Mouse (Mus musculus) thymus, postnatal 25 days (tissue): ENCODE measurements around the gene Atad3a.
"Not testable (repeated sequence)": the region's sequence is repeated elsewhere in the genome, so short reads cannot be mapped to it uniquely, and the experiment has no call there.

Experiments used
- DNase-seq: peaks from one replicate; pipeline ENCODE4 v3.0.0; 2022

Gene Atad3a

DNA sequence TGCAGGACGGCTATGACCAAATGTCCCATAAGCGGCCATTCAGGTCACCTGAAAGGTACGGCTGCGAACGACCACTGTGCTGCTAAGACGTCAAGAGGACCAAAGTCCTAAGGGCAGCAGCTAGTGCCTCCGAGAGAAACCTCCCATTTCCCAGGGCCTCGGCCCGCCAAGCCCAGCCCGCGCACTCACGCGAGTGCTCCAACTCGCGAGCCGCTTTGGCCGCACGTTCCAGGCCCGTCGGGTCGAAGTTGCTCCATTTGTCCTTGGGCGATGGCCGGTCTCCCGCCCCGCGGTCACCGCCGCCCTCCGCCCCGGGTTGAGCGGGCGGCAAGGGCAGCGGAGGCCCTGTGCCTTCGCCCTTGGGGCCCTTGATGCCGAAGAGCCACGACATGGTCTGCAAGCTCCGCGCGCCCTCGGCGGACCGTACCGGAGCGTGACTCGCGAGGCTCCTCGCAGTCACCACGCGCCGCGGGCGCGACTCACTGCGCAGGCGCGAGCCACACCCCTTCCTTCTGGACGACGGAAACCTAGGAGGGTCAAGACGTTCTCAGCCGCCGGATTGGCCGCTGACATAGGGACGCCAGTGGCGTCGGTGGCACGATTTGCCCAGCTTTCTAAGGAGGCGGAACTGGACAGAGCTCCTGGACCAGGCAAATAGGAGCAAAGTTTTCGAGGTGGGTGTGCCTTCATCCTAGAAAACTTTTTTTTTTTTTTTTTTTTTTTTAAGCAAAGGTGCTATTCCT, at the start of gene Atad3a:
Atad3a (minus strand) TSS at position 481 of the 743 bp plus-strand sequence.
- peak; percentile 95 for DNase-seq

DNA sequence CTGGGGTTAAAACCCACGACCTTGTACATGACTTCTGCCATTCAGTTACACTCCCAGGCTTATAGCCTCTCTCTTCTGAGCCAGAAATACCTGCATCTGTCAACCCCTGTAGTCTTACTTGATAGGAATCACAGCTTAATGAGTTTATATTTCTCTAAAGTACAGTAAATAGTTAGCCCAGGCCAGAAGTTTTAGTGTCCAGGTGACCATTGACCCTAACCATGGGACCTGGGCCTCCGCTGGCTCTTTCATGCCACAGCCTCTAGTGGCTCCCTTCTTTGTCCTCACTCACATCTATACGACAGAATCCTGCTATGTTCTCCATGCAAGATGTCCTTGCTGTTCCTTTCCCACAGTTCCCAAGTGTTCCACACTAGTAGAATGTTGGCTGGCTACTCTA, 46.9 kb upstream of the Atad3a start:
- no peak for DNase-seq

DNA sequence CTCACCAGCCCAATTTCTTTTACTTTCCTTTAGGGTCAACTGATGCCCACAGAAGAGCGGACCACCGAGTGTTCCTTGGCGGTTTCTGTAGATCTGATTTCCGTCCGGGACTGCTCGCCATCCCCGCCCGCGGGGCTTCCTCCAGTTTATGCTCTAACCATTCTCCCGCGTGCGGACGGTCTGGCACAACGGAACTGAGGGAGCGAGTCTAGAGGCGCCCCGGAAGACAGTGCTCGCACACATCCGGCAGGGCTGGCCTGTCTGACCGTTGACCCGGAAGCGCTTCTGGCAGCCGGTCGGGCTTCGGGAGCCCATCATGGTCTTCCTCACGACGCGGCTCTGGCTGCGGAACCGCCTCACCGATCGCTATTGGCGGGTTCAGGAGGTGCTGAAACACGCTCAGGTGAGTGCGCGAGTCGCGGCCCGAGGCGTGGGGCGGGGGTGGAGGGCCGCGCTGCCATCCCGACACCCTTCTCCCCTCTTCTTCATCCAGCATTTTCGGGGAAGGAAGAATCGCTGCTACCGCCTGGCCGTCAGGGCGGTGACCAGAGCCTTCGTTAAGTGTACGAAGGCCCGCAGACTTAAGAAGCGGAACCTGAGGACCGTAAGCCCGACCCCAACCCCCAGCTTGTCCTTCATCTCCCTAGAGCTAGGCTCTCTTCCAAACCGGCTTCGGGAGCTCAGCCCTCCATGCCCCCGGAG, 42.6 kb upstream of the Atad3a start:
- DNase-seq: peak; percentile 97

DNA sequence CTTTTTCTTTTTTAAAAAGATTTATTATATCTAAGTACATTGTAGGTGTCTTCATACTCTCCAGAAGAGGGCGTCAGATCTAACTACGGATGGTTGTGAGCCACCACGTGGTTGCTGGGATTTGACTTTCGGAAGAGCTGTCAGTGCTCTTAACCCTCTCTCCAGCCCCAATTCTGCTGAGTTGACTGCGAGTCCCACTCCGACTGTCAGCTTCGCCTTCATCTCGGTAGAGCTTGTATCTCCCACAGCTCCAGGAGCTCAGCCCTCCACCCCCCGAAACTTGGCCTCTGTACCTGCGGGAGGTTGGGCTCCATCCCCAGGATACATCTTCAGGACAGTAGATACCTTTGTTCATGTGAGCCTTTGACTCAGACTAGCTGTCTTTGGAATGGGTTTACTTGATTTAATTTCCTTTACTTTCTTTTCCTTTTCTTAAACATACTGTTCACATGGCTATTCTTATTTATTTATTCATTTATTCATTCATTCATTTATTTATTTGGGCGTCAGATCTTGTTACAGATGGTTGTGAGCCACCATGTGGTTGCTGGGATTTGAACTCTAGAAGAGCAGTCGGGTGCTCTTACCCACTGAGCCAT, 41.9 kb upstream of the Atad3a start, which contains the start of gene Mrpl20:
Mrpl20 (plus strand) TSS at position 138 of the 599 bp plus-strand sequence.
- DNase-seq: peak; percentile 15

DNA sequence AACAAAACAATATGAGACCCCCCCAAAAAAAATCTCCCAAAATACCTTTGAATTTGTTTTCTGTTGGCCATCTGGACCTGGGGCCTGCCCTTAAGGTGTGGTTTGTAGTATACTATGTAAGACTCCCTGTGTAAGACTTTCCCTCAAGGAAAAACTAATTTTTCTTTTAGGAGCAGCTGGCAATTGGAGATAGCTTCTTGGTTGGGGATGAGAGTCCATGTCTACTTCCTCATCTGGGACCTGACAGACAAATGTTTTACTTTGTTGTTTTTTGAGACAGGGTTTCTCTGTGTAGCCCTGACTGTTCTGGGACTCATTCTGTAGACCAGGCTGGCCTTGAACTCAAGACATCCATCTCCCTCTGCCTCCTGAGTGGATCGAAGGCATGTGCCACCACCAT, 41.2 kb upstream of the Atad3a start:
- DNase-seq: no peak

DNA sequence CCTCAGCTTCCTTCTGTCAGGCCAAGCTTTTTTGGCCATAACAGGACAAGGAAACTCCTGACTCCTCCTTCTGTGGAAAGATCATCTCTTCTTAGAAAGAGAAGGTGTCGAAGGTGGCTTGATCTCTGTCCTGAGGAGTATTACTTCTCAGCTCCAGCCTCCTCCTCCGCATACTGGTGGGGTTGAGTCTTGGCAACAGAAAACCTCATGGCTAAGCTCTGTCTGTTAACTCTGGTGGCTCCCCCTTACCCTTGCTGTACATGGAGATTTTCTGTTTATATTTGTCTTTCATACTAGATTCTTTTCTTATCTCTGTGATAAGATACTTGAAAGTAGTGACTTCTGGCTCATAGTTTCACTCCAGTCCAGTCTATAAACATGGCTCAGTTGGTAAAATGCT, 32.8 kb upstream of the Atad3a start:
- DNase-seq: no peak

DNA sequence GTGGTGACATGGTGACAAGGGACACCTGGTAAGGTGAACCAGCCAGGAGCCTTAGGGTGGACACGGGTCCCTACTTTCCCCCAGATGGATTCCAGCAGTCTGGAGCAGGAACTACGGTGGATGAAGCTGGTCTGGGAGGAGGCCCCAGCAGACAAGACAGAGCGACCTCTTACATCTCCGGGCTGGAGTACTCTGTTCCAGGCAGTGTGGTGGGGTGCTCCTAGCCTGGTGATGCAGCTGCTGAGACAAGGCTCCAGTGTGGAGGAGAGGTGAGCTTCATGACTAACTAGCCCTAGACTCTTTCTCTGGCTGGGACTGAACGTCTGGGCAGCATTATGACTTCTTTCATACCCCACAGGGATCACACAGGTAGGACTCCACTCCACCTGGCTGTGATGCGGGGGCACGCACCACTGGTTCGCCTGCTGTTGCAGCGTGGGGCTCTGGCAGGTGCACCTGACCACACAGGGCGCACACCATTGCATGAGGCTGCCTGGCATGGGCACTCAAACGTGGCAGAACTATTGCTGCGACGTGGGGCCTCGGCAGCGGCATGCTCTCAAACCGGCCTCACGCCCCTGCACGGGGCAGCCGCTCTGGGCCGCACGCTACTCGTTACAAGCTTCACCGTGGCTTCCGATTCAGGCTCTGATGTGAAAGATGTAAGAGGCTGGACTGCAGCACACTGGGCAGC, 30.5 kb upstream of the Atad3a start:
- no peak for DNase-seq

DNA sequence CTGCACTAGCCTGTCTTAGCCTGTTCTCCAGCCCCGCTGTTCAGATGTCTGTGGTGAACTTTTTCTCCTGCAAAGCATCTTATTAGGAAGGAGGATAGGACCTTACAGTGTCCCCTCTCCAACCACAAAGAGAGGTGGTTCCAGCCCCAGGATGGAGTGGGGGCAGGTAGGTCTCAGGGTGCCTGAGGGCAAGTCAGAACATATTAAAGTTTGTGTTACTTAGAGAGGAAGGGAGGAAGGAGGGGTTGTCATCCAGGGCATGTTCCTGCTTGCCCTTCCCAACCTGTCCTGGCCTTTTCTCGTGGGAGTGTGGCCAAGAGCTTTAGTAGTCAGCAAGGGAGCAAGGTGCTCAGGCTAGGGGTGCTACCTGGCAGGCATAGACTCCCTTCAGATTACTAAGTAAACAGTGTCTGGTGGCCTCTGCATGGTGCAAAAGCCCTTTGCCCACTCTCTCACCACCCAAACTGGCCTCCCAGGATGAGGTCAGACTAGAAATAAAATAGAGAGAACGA, 29.8 kb upstream of the Atad3a start:
- DNase-seq: no peak

DNA sequence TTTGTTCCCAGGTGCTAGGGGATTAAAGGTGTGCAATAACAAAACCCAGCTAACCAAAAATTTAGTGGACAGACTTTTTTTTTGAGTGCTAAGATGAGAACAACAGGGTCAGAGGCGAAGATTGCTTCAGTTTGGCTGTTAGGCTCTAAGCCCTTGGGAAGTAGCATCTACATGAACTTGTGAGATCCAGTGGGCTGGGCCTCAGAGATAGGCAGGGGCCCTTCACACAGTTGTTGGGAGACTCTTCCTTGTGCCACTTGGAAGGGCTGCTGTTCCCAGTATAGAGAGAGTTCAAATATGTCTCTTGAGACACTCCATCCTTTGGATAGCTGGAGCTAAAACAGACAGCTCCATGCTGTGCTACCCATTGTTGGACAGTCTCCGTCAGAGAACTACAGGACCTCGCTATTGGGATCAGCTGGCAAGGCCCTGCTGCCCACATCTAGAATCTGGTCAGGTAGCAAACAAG, 29.2 kb upstream of the Atad3a start, which contains the start of gene Ankrd65:
Ankrd65 (plus strand) TSS at position 419 of the 469 bp plus-strand sequence.
- DNase-seq: no peak

DNA sequence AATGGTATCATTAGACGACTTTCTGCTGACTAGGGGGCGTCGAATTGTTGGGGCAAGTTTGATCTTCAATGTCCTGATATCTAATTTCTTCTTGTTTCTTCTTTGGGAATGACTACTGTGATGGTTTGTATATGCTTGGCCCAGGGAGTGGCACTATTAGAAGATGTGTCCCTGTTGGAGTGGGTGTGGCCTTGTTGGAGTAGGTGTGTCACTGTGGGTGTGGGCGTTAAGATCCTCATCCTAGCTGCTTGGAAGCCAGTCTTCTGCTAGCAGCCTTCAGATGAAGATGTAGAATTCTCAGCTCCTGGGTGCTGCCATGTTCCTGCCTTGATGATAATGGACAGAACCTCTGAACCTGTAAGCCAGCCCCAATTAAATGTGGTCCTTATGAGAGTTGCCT, 27.9 kb upstream of the Atad3a start:
- not testable (repeated sequence) for DNase-seq

DNA sequence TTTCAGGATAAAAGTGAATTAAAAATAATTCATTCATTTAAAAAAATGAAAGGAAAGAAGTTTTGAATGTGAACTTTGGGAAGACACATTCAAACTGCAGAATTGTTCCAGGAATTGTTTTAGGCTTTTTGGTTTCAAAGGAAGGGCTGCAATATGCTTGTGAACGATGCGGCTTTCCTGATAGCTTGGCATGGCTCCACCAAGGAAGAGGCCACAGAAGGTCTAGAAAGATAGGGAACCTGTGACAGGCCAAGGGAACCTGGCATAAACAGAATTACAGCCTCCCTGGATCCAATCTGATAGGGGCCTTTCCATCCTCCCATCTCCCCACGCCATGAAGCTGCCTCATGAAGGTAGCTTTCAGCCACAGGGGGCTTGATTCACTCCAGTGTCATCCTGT, 27.4 kb upstream of the Atad3a start:
- no peak for DNase-seq

DNA sequence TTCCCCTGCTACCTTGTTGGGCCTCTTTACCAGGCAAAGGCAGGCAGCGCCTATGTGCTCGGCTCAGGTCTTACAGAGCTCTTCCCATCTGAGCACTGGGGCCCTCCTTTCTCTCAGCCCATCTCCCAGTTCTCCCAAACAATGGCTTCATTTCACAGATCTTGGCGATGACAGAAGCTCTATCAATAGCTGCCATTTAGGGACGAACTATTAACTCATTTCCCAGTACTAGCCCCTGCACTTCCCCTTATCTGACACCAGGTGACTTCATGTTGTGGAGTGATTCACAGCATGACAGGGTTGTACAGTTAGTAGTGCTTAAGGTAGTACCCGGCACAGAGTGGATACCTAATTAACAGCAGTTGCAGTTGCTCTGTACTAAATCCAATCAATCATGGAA, 24.9 kb upstream of the Atad3a start, which contains the start of gene Tmem88b:
Tmem88b (minus strand) TSS at position 56 of the 400 bp plus-strand sequence.
- no peak for DNase-seq

DNA sequence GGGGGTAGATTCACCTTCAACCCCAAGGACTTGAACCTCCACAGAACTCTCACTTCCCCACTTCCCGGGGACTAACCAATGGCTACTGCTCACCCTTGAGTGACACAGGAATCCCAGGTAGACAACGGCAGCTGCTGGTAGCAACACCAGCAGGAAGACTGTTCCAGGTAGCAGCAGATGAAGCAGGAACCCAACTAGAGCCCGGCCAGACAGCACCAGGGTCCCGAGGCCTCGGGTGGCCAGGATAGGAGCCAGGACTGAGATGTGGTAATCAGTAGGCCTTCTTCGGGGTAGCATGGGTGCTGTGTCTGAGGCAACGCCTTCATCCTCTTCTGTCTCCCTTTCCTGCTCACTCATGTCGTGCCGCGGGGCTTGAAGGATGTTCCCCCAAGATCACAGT, 24.4 kb upstream of the Atad3a start:
- no peak for DNase-seq

DNA sequence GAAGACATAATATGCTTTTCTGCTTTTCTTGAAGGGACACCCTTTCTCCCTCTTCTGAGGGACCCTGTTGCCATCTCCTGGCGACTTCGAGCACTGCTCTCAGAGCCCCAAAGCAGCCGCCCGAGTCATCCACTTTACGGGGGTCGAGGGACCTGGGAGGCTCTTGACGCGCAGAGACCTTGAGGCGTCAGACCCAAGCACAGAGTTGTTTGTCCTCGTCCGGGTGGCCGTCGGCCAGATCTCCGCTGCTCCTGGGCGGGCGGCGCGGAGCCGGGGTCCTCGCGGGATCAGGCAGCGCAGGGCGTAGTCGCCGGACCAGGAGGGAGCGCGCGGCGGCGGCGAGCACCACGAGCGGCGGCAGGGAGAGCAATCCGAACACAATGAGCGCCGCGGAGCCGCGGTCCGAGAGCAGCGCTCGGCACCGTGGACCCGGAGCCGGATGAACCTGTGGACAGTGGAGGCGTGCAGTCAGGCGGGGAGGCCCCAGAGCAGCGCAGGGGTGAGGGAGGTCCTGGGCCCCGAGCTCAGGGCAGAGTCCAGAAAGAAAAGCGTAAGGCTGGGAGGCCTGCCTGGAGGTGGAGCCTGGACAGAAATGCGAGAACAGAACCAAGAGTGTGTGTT, 23.3 kb upstream of the Atad3a start:
- DNase-seq: peak; percentile 71

DNA sequence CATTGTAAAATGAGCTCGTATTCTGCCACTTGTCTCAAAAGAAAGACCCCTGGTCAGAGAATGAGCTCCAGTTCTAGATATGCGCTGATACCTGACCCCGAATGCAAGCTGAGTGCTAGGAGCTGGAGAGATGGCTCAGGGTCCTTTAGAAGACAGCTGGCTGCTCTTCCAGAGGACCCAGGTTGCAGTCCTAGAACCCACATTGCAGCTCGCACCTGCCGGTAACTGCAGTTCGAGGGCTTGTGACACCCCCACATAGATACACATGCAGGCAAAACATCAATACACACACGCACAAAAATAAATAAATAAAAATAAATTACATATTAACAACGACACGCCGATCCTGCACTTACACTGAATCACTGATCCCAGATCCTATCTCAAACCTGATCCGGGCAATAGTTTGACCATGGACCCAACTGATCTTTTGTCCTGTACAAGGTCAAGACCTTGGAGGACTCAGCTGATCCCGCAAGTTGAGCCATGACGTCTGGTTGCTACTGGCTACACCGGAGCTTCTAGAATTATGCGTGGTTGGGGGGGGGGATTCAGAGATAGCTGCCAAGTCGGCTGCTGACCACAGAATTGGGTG, 22.7 kb upstream of the Atad3a start:
- no peak for DNase-seq

DNA sequence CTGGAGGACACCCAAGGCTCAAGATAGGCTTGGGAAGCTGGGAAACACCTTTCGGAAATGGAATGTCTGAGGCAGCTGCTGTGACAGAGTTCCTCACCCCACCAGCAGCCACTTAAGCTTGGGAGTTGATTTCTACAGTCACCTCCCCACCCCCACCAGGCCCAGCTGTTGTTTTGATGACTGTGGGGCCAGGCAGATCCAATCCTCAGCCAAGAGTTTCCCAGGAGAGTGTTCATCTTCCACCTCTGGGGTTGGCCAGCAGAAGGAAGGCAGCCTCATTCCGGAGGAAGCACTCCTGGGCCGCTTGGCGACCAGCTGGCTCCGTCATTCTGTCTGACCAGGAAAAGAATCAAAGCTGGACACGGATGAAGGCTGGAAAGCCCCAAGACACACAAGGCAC, 20.0 kb upstream of the Atad3a start:
- no peak for DNase-seq

DNA sequence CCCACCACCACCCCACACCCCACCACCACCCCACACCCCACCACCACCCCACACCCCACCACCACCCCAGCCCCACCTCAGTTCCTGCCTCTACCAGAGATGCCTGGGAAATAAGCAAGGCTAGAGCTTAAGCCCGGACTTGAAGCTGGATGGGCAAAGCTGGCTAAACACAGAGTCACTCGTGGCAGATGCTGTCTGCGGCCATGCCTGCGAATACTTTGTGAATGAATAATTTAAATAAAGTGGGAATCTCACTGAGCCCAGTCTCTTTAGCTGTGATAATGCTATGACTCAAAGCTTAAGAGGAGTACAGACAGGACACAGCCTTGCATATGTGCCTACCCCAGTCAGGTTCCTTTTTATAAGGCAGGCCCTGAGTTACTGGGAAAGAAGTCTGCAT, 18.6 kb upstream of the Atad3a start:
- DNase-seq: no peak

DNA sequence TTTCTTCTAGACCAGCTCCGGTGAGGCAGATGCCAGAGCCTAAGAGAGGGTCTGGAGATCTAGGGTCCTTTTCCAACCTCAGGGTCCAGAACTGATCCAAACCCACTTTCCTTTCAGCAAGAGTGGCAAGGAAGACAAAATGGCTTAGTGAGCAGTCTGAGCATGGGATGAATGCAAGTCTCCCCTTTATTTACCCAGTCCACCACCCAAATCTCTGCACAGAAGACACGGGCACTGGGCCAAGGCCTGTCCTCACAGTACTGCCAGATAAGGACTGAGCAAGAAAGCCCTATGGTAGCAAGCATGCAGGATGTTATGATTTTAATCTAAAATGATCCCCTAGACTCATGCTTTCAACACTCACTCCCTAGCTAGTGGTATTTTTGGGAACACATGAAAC, 16.9 kb upstream of the Atad3a start:
- no peak for DNase-seq

DNA sequence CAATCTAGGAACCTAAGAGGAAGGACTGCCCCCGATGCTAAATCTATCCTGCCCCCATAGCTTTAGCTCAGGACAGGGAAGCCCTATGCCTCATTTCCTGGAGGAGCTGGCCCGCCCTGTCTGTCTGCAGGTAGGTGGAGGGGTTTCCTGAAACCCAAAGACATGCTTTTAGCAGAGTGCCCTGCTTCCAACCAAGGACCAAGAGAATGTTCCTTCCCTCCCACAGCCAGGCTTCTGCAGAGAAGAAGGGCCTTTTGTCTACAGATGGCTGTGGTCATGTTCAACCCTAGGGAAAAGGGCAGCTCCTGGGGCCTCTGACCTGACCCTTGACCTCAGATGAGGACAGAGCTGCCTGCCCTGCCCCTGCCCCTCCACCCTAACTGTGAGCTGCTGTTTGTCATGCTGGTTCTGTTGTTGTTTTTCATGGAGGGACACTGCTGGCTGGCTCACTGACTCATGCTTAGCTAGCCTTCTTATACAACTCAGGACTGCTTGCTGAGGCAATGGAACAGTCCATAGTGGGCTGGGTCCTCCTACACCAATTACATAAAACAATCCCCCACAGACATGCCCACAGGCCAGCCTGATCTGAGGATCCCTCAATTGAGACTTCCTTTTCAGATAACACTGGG, 15.9 kb upstream of the Atad3a start:
- no peak for DNase-seq

DNA sequence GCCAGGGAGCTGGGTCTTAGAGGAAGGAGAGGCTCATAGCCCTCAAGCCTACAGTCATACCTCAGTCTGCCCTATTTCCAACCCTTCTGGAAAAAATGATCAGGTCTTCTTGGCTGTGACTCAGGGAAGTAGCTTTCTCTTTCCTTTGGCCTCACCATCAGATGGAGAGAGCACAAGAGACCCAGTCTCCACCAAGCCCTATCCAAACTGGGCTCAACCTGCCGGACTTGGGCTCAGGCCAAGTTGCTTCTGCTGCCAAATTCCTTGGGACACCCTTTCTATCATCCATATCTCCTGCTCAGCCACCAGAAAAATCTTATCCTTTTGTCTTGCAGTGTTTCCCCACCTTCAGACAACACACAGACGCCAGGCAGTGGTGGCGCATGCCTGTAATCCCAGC, 15.0 kb upstream of the Atad3a start:
- no peak for DNase-seq

DNA sequence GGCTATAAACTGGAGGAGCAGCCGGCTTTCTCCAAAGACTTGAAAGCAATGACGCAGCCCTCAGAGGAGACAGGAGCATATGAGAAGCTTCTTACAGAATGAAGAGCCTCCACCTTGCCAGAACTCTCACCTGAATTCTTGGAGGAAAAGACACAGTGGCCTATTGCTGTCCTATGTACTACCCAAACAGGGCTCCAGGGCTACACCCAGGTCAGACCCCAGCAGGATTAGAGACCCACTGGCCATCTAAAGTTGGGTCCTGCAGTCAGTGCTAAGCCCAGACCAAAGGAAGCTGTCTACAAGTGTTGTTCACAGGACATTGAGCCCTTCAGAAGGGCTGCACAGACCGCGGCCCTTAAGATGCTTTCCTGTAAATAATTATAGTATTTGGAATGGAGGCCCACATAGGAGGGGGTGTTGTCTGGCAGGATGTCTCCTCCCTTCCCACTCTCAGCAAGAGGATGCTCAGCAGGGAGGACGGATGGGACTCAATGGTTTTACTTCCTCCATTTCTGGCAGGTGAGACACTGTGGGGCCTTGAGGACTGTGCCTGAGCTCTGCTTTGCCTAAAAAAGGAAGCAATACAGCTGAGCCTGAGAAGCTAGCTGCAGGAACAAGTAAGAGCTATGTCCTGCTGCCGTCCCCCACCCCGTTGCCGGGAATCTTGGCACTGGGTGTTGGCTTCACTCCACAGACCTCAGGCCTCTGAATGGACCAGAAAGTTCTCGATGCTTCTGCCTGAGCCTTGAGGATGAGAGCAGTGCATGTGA, 14.3 kb upstream of the Atad3a start:
- no peak for DNase-seq
